Mouse (Mus musculus) spleen, adult 2 months (tissue): ENCODE results near the gene Ctnnb1. TPM values are rescaled to one million over a fixed set of nuclear protein-coding genes. Genes with fewer than 3 reads are reported as not detected.
"Not testable (repeated sequence)": the region's sequence is repeated elsewhere in the genome, so short reads cannot be mapped to it uniquely, and the experiment has no call there.

Experiments
- DNase-seq, 2 experiments: peaks; one replicate each; pipeline versions ENCODE4 v3.0.0 to v3.0.0-alpha.2; 2012 to 2021; ENCODE audit warnings: low spot score in 2 of 2, low read depth in 1 of 2
- H3K27ac ChIP-seq: fragments of 200-500 bp; 2 replicates; pipeline ENCODE4 v1.5.1; 2012; ENCODE audit warnings: low read length, inconsistent platforms; ENCODE audit not compliant: insufficient read depth
- H3K27me3 ChIP-seq: fragments of 200-500 bp; 2 replicates; pipeline ENCODE4 v1.6.1; 2012; ENCODE audit warnings: mild to moderate bottlenecking, moderate library complexity, low read length, inconsistent platforms; ENCODE audit not compliant: control insufficient read depth, insufficient read depth
- H3K36me3 ChIP-seq: fragments of 200-500 bp; 2 replicates; pipeline ENCODE4 v1.6.1; 2012; ENCODE audit warnings: mild to moderate bottlenecking, low read length, inconsistent platforms; ENCODE audit not compliant: control insufficient read depth, insufficient read depth
- H3K4me1 ChIP-seq: fragments of 200-500 bp; 2 replicates; pipeline ENCODE4 v1.6.1; 2011; ENCODE audit warnings: inconsistent platforms; ENCODE audit not compliant: control insufficient read depth, insufficient read depth, insufficient read length
- H3K4me3 ChIP-seq: fragments of 200-500 bp; 2 replicates; pipeline ENCODE4 v1.5.1; 2011; ENCODE audit warnings: mild to moderate bottlenecking, inconsistent platforms; ENCODE audit not compliant: insufficient read depth, insufficient read length; ENCODE audit errors: extremely low read depth
- CTCF ChIP-seq: fragments of 200-500 bp; IDR thresholded peaks from 2 replicates; pipeline ENCODE4 v1.5.1; 2011; ENCODE audit warnings: mild to moderate bottlenecking, inconsistent platforms; ENCODE audit not compliant: insufficient read depth, insufficient read length, insufficient replicate concordance; ENCODE audit errors: extremely low read depth
- POLR2A ChIP-seq: fragments of 200-500 bp; IDR thresholded peaks from 2 replicates; pipeline ENCODE4 v1.6.1; 2011; ENCODE audit warnings: low read depth, low read length, inconsistent platforms
- WGBS: fragments of 180-500 bp; shearing (Covaris S2); methylation state at CpG from one replicate; pipeline ENCODE4 v1.1.7; 2018; 5-methylcytosine and 5-hydroxymethylcytosine counted together
- polyA plus RNA-seq: library from polyadenylated mRNA; depleted of rRNA; stranded (reverse); fragments of >200 nt; gene quantifications from 2 replicates; pipeline ENCODE4 v1.2.3, GENCODE M21; 2012

Ctnnb1 gene
- polyA plus RNA-seq, 1 experiment: 62.5 TPM

DNA sequence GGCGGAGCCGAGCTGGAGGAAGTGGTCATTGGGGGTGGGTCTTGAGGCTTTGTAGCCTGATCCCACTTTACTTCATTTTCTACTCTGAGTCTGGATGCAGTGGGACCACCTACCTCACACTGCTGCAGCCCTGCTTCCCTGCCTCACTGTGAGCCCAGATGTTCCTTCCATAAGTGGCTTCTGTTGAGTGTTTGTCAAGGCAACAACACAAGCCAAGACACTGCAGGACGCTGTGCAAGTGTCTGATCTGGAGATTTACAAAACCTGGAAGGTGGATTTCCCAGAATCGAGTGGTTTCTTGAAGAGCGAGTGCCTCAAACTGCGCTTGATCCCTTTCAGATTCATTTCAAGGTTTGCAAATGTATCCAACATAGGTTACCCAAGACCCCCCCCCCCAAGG lies 20.6 kb upstream of the Ctnnb1 start:
- H3K36me3 ChIP-seq: no peaks in the 10 kb centered on the region
- no peaks in the 10 kb centered on the region for H3K27me3 ChIP-seq
- no peak for DNase-seq
- WGBS: 92% methylated on average over 6 of the region's 6 CpGs
- H3K27ac ChIP-seq: no peak overlapping the region
- no peaks in the 10 kb centered on the region for H3K4me1 ChIP-seq
- no peak overlapping the region for H3K4me3 ChIP-seq
- no peak for TF ChIP-seq POLR2A
- TF ChIP-seq CTCF: no peak

DNA sequence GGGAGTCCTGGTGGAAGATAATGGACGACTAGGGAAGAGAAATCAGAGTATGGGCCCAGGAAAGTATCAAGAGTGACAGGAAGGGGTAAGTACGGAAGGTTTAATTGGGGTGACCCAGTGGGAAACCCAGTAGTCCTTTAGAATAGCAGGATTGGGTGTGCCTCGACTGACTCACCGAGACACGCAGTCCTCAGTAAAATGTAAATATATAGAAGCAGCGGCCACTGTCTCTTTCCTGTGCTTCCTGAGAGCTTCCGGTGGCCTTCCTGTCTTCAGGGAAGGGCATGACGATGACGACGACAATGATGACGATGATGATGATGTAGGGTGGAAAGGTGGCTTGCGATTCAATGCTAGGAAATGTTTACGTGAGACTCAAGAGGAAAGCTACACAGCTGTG lies 15.9 kb upstream of the Ctnnb1 start:
- DNase-seq: no peak
- no peak overlapping the region for H3K27ac ChIP-seq
- WGBS: 61% methylated on average over 13 of the region's 13 CpGs
- no peaks in the 10 kb centered on the region for H3K27me3 ChIP-seq
- TF ChIP-seq POLR2A (no peak), CTCF (no peak)
- no peak overlapping the region for H3K4me3 ChIP-seq
- no peaks in the 10 kb centered on the region for H3K36me3 ChIP-seq
- H3K4me1 ChIP-seq: no peaks in the 10 kb centered on the region

DNA sequence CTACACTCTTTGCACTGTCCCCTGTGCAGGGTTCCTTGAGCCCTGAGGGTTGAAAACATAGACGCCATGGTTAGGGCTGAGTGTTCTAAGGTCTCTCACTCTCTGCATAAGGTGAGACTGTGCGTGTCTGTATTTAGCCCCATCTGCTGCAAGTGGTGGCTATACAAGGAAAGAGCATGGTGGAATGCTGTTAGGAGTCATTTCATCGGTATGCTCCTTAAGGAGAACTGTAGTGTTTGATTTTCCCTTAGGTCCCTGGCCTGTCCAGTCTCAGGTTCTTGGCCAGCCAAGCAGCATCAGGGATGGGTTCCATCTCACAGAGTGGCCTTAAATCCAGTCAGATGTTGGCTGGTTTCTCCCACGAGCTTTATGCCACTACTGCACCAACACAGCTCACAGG lies 14.6 kb upstream of the Ctnnb1 start:
- TF ChIP-seq POLR2A: no peak
- TF ChIP-seq CTCF: no peak
- DNase-seq: no peak
- Histone ChIP-seq H3K4me3 (no peak overlapping the region), H3K27ac (no peak overlapping the region), H3K27me3 (no peaks in the 10 kb centered on the region), H3K36me3 (no peaks in the 10 kb centered on the region), H3K4me1 (peaks cover 5% of the 10 kb centered on the region; the same call in 1 of the 2 replicates)
- WGBS: 88% methylated on average over 4 of the region's 4 CpGs

DNA sequence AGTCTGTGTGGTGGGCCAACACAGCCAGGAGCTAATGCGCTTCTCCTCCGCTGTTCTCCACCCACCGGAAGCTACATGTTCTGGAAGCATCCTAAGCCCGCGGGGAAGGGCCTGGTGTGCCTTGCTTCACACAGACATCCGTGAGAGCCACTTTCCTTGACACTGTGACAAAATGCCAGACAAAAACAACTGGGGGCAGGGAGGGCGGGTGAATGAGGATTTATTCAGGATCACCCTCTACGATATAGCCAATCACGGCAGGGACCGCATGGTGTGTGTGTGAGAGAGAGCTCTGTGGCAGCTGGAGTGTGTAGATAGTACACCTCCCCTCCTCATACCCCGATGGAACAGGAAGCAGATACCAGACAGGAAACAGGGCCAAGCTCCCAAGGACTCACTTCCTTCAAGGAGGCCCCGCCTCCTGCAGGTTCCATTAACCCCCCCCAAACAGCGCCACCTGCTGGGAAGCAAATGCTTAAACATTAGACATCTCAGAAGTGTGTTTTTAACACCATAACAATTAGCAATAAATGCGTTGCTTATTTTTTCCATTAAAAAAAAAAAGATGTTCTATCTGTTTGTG lies 14.0 kb upstream of the Ctnnb1 start:
- no peak overlapping the region for H3K4me3 ChIP-seq
- no peak overlapping the region for H3K27ac ChIP-seq

DNA sequence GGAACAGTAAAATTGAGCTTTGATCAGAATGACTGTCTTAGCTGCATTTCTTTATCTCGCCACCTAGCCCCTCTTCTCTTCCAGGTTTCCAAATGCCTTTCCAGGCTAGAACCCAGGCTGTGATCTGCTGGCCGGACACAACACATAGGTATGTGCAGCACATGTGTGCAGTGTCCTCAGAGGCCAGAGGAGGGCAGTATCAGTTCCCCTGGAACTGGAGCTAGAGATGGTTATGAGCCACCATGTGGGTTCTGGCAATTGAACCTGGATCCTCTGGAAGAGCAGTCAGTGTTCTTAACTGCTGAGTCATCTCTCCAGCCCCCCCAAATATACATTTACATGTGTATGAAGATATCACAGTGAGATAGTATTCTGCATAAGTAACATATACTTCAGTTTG lies 11.4 kb upstream of the Ctnnb1 start:
- DNase-seq, H3K27ac ChIP-seq, H3K27me3 ChIP-seq, H3K4me1 ChIP-seq, H3K36me3 ChIP-seq, H3K4me3 ChIP-seq: not testable (repeated sequence)
- 96% methylated on average over 2 of the region's 2 CpGs for WGBS

More for the DNA sequence above, 14.0 kb upstream of the Ctnnb1 start:
- Histone ChIP-seq H3K4me1 (peaks cover 5% of the 10 kb centered on the region; the same call in 1 of the 2 replicates), H3K36me3 (no peaks in the 10 kb centered on the region), H3K27me3 (no peaks in the 10 kb centered on the region)
- 34% methylated on average over 14 of the region's 14 CpGs for WGBS
- DNase-seq: peak in 1 of 2 experiments; percentile 30
- no peak for TF ChIP-seq POLR2A
- no peak for TF ChIP-seq CTCF

DNA sequence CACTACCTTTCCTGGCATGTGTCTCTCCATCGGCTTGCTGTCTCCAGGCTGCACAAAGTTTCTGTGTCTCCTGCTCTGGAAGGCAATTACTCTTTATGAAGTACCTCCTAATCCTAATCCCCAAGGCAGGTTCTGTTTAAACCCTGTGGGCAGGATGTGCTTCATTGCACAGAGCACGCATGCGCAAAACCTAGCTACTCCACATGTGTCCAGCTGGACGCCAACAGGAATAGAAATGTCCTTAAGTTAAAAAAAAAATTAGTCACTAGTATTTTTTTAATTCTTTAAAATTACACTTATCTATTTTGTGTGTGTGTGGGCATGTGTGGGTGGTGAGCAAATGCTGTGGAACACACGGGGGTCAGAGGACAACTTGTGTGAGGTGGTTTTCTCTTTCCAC lies 10.8 kb upstream of the Ctnnb1 start:
- Histone ChIP-seq H3K36me3 (no peaks in the 10 kb centered on the region), H3K4me3 (no peak overlapping the region), H3K27me3 (no peaks in the 10 kb centered on the region), H3K4me1 (peaks cover 5% of the 10 kb centered on the region; the same call in 1 of the 2 replicates), H3K27ac (no peak overlapping the region)
- 86% methylated on average over 5 of the region's 5 CpGs for WGBS
- no peak for TF ChIP-seq CTCF
- TF ChIP-seq POLR2A: no peak
- no peak for DNase-seq

DNA sequence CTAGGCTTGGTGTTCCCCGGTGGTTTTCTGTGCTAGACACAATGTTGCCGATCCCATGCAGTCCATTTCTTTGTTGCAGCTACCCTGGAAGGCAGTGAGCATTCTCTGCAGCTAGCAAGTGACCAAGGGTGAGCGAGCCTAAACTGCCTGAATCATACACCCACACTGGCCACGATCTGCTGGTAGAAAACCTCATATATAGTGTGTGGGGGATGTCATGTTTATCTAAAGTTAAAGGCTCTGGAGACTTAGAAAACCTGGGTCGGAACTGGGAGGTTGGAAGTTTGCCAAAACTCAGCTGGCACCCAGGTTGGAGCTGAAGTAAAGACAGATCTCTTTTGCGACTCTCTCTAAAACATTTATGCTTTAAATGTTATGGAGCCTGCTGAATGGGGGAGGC lies 10.4 kb upstream of the Ctnnb1 start:
- peaks cover 8% of the 10 kb centered on the region; the same call in 1 of the 2 replicates for H3K4me1 ChIP-seq
- no peak for TF ChIP-seq CTCF
- no peak for TF ChIP-seq POLR2A
- no peak overlapping the region for H3K4me3 ChIP-seq
- no peak for DNase-seq
- WGBS: 61% methylated on average over 6 of the region's 6 CpGs
- no peaks in the 10 kb centered on the region for H3K36me3 ChIP-seq
- no peak overlapping the region for H3K27ac ChIP-seq
- H3K27me3 ChIP-seq: no peaks in the 10 kb centered on the region

DNA sequence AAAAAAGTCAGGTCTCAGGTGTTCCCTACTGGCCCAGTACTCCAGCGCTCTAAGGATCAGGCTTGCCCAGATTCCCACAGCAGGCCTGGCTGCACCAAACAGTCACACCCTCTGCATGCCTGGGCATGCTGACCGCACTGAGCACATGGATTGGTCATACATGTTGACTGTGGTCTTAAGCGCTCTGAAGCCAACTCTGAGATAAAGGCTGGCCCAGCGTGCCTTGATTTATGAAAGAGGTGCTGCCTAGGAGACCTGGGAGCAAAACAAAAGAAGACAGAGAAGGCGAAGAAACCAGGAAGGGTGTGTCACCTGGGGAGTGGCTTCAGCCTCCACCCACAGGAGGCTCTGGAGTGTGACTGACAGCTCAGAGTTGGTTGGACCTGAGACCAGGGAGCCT lies 9.9 kb upstream of the Ctnnb1 start:
- Histone ChIP-seq H3K4me1 (peaks cover 11% of the 10 kb centered on the region; the same call in 1 of the 2 replicates), H3K4me3 (no peak overlapping the region), H3K27ac (no peak overlapping the region), H3K27me3 (no peaks in the 10 kb centered on the region), H3K36me3 (no peaks in the 10 kb centered on the region)
- no peak for DNase-seq
- TF ChIP-seq POLR2A (no peak), CTCF (no peak)
- 75% methylated on average over 5 of the region's 5 CpGs for WGBS
